Mouse (Mus musculus) regulatory T cell (primary cell): Measurements from ENCODE around the gene Adprh.

ENCODE experiments used
- in situ Hi-C: fragments of 300-600 bp; cut with MboI, MseI; formaldehyde crosslinking; loops from one replicate; pipeline ENCODE4 v1.15.1; 2025; ENCODE audit warnings: high pct_unique_total_duplicates

The Adprh gene

DNA sequence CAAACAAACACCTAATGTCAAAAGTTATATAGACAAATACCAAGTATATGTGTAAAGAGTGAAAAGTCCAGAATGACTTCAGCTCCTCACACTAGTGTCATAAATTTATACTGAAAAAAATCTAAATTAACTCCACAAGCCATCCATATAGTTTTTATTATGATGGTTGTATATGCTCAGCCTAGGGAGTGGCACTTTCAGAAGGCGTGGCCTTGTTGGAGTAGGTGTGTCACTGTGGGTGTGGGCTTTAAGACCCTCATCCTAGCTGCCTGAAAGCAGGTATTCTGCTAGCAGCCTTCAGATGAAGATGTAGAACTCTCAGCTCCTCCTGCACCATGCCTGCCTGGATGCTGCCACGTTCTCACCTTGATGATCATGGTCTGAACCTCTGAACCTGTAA, 6.4 kb downstream of the Adprh start:
- in situ Hi-C loops: loop anchor here (5.0 kb wide), 1 partner anchor 39 kb away; no protein-coding TSS in a partner anchor

DNA sequence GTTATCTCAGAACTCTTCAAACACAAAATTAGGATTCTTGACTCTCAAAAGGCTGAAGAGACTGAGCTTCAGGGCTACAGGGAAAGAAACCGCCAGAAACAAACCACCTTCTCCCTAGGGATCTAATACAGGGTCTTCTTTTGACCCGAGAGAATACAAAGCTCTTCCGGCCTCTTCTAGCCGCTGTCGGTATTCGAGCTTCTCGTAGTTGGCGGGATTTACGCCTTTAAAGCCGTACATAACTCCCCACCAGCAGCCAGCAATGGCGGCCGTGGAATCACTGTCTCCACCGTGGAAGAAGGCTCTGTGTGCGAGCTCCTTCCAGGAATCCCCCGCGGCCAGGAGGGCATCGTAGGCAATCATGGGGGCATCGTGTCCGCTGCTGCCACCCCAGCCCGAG, 6.9 kb downstream of the Adprh start:
- in situ Hi-C loops: loop anchor here (5.0 kb wide), 1 partner anchor 38 kb away; no protein-coding TSS in a partner anchor

DNA sequence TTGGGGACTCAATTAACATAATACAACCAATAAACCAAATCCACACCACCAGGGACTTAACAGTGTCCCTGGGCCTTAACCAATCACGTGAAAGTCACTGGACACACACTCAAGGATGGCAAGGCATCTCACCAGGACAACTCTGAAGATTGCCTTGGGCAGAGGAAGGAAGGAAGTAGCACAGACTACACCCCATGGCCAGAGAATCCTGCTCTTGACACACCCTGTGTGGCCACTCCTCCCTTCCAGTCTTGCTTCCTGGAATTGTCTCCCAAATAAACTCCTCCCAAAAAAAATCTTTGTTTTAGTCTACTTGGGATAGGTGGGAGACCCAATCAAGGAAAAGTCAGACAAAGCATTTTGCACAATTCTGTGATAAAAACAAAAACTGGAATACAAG, 7.5 kb downstream of the Adprh start:
- in situ Hi-C loops: loop anchor here (5.0 kb wide), 1 partner anchor 38 kb away; no protein-coding TSS in a partner anchor

DNA sequence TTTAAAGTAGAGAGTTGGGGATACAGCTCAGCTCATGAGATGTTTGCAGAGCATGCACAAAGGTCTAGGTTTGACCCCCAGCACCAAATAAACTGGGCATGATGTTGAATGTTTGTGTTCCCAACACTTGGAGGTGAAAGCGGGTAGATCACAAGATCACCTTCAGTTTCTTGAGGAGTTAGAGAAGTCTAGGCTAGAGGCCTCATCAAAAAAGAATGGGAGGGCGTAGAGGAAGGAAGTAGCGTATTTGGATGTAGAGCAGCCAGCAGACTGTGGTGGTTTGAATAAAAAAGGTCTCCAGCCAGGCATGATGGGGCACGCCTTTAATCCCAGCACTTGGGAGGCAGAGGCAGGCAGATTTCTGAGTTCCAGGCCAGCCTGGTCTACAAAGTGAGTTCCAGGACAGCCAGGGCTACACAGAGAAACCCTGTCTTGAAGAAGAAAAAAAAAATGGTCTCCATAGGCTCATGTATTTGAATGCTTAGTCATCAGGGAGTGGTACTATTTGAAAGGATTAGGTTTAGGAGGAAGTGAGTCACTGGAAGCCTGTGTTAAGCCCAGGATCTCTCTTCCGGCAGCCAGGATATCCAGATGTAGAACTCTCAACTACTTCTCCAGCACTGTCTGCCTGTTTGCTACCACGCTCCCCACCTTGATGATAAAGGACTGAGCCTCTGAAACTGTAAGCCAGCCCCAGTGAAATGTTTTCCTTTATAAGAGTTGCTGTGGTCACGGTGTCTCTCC, 8.6 kb downstream of the Adprh start:
- in situ Hi-C loops: no loop called here

DNA sequence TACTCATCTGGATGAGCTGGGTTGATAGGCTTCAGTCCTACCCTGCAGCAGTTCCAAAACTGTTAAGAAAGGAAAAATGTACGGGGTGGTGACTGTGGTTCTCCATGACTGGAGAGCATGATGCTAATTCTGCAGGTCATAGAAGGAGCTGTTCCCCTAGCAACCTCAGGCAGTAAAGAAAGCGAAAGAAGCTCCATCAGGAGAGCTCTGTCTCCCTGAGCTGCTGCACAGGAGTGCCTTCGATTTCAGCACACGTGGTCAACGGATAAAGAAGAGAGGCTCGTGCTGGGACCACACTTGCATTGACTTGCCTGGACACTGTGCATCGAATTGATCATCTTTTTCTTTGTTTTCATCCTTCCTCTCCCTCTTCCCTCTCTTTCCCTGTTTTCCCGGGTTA, 10.3 kb downstream of the Adprh start:
- in situ Hi-C loops: no loop called here

DNA sequence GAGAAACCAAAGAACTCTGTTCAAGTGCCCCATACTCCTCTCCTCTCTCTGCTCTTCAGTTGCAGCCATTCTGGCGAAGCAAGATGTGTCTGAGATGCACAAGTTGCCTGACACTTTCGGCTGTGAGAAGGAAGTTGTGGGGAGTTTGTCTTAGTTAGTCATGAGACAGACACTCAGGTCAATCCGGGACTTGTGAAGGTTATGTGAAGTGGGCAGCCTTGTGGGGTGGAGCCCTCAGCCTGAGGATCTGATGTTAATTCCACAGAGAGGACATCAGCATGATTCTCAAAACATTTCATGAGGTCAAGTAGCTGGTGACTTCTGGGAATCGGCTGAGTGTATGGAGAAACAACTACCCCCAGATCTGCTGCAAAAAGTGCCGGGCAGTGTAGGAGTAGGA, 10.9 kb downstream of the Adprh start:
- in situ Hi-C loops: no loop called here

DNA sequence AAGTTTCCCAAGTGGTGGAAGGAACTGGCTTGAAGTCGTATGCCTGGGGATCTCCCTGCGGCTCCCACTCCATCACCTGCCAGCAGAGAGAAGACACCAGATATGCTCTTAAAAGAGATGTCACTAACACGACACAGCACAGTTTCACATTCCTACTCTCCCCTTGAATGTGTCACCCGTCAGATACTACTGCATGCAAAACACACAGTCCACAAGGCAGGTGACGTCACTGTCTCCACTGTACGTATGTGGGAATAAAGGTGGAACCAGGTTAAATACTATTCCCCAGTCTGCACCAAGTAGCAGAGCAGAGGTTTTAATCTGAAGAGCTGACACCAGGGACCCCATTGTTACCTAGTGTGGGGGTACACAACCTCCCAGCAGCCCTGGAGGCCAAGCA, 12.1 kb downstream of the Adprh start:
- in situ Hi-C loops: no loop called here

DNA sequence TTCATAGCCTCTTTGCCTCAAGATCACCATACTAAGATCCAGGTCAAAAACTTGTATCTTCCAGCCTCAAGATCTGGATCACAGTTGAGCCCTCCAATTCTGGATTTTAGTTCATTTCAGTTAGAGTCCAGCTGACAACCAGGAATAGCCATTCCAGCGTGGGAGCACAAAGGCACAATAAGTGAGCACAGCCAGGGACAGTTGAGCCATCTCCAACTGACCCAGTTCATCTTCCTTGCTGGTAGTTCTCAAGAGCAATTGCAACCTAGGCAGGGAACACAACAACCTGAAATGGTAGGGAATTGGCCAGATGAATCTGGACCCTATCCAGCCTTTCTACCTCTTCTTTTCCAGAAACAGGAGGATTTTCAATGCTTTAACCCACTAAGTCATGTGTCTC, 13.3 kb downstream of the Adprh start:
- in situ Hi-C loops: loop anchor here (10.0 kb wide), 1 partner anchor 466 kb away; no protein-coding TSS in a partner anchor

DNA sequence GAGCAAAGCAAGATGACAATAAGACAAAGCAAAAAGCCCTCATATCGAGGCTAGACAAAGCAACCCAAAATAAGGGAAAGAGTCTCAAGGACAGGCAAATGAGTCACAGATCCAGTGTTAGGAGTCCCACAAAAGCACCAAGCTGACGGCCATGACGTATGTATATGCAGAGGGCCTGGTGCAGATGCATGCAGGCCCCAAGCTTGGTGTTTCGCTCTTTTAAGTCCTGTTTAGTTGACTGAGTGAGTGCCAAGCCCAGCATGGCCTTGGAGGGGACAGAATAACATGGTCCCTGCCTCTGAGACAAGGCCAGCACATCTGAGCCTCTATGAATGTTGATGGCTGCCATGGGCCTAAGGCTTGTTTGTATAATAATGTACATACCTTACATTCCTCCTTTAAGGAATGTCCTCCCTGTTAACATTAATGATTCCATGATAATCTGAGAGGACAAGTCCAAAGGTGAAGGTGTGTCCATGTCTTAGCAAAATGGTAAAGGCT, 18.2 kb downstream of the Adprh start:
- in situ Hi-C loops: loop anchor here (10.0 kb wide), 1 partner anchor 470 kb away; no protein-coding TSS in a partner anchor

DNA sequence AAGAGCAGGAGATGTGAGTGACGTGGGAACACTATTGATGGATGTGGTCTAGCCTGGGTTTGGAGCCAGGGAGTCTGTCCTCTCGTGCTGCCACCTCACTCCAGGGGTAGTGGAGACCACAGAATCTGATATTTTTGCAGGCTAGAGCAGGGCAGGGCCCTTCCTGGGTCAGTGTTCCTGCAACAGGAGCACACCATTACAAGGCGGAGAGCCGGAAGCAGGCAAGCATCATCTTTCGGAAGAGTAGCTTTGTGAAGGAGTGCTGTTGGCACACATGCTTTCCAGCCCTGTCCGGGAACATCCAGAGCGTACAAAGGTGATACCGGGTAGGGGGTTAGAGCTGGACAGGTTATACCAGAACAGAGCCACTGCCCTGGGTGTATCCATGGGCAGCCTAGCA, 19.0 kb downstream of the Adprh start:
- in situ Hi-C loops: loop anchor here (10.0 kb wide), 1 partner anchor 471 kb away; no protein-coding TSS in a partner anchor

DNA sequence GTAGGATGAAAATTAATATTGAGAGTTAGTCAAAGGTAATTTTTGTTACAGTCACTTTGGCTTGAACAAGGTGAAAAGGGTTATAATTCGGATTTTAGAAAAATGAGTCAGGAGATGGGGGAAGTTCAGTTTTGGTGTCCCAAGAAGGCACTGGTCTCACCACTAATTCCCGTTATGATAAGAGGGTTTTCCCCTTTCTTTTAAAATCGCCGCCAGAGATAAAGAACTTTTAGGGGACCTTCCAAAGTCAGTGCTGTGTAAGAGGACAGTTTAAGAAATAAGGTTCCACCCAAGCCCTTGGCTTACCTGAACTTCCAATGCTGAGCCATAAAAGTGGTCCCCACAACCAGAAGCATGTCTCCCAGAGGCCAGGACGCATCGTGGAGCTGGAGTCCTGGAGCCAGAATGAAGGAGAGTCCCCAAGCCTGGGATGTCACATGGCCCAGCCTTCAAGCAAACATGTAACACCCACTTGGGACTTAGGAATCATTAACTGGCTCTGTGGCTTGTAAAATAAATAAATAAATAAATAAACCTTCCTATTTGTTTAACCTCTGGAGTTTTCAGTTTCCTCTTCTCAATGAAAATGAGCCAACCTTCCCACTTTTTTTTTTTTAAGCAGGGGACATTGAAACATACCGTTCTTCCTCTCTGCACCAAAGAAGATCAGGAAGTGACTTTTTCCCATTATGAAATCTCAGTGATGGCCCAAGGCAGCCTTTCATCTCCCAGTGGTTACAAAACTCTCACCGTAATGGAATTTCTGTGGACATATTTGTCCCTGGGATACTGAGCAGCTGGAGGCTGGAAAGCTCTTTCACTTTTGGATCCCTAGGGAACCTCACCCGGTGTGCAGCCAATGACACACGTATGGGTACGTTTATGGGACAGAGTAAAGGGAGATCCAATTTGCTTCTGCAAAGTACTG, 19.7 kb downstream of the Adprh start, which contains the start of gene Pla1a:
Gene Pla1a, minus strand, starts transcription at position 648 of the 928 bp plus-strand sequence.
- in situ Hi-C loops: loop anchor here (10.0 kb wide), 1 partner anchor 472 kb away; no protein-coding TSS in a partner anchor

DNA sequence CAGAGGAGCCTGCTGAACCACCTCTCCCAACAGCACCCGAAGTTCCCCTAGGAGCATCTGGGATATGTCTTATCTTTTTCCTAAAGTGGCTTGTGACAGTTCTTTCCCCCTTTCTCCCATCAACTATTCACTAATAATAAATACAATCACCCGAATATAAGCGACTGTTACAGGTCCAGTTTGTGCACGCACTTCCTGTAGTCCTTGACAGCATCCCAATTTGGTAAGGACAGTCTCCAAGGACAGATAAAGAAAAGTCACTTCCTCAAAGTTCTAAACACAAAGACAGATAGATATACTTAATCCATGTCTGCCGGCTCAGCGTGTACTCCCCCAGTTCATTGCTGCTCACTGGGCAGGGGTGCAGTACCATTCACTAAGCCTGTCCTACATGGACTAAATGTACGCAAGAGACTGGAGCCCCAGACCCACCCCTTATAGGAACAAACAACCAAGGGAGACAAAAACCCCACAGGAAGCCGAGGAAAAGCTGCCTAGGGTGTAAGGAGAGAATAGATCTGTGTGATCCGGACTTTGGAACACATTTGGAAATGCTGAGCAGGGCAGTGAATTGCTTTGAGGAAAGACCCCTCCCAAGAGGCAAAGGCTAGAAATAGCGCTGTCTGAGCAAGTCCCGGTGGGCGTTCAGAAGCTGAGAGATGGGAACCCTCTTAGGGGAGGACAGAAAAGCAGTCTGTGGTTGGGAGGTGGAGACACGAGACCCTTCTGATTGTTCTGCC, 20.9 kb downstream of the Adprh start:
- in situ Hi-C loops: loop anchor here (10.0 kb wide), 1 partner anchor 473 kb away; no protein-coding TSS in a partner anchor

DNA sequence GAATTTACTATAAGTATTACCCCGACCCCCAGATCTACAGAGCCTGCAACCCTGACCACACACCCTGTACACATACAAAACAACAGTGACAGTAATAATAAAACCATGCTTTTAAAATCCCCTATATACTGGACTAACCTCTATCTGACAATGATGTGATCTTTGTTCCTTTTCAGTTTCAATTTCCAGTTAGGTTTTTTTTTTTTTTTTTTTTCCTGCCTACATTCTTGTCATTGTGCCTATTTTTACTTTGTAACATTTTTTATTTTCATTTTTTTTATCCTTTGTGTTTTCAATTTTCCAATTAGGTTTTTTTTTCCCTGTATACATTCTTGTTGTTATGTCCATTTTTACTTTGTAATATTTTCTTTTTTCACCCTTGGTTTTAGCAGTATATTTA, 26.7 kb downstream of the Adprh start:
- in situ Hi-C loops: no loop called here

DNA sequence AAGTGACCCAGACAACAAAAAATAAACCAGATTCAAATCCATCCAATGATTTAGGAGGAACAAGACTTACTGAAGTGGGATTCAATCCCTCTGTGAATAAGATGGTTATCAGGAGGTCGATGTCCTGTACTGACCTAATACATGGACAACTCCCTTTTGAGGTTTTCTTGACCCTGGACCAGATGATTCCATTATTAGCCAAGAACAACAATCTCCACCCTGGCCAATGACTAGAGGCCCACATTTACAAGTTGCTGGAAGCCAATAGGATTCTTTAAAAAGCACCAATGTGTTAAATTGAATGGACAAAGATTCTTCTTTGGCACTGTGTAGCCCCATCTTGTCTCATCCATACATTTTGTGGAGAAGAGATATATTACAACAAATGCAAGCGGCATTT, 27.1 kb downstream of the Adprh start:
- in situ Hi-C loops: no loop called here

DNA sequence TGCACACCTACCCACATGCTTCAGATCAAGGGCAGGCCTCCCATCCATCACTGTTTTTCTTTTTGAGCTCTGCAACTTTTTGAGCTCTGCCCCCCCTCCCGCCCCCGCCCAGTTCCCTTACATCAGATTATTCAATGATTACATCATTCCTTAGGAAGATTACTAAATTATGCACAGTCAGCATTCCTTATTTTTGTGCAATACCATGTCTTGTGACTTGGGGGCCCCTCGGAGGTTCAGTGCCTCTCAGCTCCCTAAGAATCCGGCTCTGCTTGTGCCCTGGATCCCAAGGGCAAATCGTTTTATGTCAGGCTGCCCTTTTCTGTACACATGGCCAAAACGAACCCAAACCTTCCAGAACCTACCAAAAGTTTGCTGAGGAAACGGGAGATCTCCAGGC, 37.5 kb downstream of the Adprh start:
- in situ Hi-C loops: no loop called here

DNA sequence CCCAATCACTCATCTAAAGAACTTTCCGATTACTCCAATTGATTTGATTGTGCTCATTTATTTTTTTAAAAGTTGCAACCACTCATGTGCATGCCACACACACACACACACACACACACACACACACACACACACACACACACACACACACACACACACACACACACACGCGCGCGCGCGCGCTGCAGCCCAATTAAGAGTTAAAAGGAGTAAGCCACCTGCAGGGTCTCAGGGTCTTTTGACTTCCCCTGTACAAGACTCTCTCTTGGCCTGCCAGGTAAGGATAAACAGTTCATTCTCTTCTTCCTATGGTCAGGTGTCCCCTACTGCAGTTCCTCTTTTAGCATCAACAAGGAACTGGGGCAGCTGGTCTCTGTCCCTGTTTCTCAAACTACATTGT, 44.1 kb downstream of the Adprh start:
- in situ Hi-C loops: loop anchor here (5.0 kb wide), 1 partner anchor 39 kb away; no protein-coding TSS in a partner anchor

DNA sequence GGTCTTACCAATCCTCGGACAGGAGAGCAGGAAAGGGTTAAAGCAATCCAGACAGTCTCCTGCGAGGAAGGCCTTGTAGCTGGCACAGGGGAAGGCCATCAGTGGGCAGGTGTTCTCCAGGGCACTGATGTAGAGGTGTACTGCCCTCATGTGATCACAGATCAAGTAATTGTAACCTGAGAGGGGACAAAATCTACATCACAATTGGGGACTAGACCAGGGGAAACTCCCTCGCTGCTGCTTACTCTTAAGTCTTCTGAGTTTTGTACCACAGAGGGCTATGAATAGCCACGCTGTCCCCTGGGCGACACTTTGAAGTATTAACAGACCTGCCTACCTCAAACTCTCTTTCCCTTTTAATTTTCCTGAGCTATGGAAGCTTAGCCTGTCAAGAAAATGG, 44.9 kb downstream of the Adprh start:
- in situ Hi-C loops: loop anchor here (5.0 kb wide), 1 partner anchor 40 kb away; no protein-coding TSS in a partner anchor

DNA sequence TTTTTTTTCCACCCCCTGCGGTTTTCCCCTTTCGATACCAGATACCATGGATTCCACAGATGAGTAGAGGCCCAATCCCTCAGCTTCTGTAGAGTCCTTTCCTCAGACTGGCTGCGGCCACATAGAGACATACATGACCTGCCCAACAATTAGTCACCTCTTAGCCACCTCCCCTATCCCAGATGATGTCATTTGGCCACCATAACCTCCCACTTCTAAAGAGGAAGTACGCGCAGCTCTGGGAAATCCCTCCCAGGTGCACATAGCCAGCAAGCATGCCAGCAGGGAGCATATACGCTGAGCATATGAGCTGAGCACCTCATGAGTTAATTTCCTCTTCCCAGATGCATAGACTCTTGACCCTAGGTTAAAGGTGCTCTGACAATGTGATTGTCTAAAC, 45.8 kb downstream of the Adprh start:
- in situ Hi-C loops: loop anchor here (5.0 kb wide), 1 partner anchor 41 kb away; no protein-coding TSS in a partner anchor

DNA sequence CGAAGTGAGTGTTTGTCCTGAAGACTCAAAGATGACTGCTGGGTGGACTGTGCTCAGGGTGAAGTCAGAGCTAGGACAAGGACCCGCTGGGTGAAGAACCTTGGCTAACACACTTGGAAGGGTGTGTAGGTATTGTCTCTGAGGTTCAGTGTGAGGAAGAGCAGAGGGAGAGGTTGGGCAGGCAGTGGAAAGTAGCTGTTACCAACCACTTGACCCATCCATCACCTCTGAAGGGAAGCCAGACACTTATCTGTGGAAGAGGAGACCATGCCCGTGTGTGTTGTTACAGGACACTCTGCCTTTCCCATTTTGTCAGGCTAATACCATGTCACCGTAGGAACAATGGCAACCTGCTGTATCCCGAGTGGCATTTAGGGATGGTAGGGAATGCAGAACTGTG, 46.2 kb downstream of the Adprh start:
- in situ Hi-C loops: loop anchor here (5.0 kb wide), 1 partner anchor 41 kb away; no protein-coding TSS in a partner anchor

DNA sequence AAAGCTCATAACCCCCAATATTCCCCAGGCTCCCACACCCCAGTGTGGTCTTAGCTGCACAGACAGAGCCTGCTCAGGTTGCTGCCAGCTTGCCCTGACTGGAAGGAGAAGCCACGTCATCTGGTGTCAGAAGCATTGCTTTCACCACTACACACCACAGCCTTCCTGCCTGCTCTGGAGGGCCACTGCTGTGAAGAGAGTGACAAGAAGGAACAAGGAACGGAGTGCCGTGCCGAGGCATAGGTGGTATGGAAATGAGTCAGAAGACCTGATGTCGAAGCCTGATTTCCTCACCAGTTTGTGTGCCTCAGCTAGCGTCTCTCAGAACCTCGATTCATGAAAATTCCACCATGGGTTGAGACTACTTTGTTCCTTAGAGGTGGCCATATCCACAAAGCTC, 48.9 kb downstream of the Adprh start:
- in situ Hi-C loops: loop anchor here (5.0 kb wide), 1 partner anchor 51 kb away; no protein-coding TSS in a partner anchor

DNA sequence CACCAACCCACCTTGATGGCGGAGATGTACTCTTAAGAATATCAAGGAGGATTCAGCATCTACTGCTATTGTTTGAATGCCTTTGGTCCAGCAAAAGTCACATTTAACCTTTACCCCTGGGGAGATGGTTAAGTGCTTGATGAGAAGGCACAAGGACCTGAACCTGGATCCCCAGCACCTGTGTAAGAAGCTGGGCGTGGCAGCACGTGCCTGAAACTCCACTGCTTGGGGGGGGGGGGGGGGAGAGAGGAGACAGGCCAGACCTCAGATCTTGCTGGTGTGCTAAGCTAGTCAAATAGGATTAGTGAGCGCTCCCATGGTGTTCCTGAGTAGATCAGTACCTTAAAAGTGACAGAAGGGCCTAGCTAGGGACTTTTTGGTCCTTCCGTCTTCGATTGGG, 51.0 kb downstream of the Adprh start:
- in situ Hi-C loops: loop anchor here (5.0 kb wide), 1 partner anchor 49 kb away; no protein-coding TSS in a partner anchor
